Mouse (Mus musculus) embryo, embryonic 10.5 days (tissue): ENCODE measurements around the gene Il1rl1.
A peak's percentile ranks its signal among the peaks of the same experiment; 100 is the strongest.

Experiments
- DNase-seq: peaks from one replicate; pipeline ENCODE4 v3.0.0-alpha.2; 2015; ENCODE audit warnings: low spot score

Gene Il1rl1

DNA sequence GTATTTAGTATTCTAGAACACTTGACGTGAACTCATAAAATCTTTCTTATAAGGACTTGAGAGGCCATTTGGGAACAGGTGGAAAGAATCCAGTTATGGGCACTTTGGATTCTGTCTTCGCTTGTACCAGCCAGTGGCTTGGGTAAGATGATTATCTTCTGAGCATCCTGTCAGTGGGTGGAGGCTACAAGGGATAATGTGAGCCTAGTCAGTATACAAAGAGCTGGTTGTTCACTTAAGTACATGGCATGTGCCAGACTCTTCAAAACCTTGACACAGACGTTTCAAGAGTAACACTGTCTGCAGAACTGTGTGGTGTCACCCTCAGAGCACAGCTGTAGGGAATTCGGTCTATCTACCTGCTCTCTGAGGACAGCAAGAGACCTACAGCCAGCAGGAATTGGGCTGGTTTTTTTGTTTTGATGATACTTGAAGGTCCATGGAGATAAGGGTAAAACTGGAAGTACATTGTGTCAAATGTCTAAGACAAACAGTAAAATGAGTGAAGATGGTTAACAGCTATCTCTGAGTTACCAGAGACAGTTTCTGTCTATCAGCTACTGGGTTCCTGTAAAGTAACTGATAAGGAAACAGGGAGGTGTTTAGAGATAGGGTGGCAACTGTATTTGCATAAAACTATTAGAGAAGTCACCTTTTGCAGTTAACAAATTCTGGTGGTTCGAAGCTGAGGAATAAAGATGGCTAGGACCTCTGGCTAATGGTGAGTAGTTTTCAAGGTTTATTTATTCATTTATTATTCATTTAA, at the start of gene Il1rl1:
TSS of gene Il1rl1 (plus strand) at position 661 of the 766 bp plus-strand sequence.
- DNase-seq, result no peak

GRCm38 (mm10) chr1:40380111-40380510, 49.3 kb upstream of the Il1rl1 start:
- peak; percentile 72 for DNase-seq

DNA sequence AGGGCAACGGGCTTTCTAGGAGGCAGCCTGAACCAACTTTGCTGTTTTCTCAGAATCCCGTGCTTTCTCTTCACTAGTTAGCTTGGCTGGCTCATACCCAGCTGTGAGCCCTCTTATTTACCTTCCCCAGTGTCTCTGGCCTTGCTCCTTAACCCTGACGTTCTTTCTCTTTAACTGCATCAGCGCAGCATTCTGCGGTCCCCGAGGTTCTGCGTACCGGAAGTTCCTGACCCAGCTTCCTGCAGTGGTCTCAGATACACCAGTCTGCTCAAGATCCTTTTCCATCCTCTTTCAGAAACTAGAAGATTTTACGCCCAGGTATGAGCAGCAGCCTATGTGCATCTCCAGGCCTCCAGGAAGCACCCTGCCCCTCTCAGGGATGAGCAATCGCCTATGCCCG, 48.4 kb upstream of the Il1rl1 start:
- no peak for DNase-seq

DNA sequence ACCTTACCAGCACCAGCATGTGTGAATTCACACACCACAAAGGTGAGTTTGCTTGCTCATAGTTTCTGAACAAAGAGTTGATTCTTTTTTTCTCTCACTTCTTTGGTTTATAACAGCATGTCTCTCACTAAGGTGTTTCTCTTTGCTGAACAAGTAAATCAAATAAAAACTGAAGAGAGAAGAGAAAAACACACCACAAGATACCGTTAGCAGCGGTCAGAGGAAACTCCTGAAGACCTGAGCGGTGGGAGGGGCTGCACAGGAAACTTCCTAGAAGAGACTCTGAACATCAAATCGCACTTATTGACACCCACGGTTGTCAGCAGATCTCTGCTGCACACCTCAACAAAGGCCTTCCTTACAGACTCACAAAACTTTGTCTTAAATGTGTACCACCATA, 46.5 kb upstream of the Il1rl1 start:
- DNase-seq, result no peak

GRCm38 (mm10) chr1:40384931-40385545, 44.3 kb upstream of the Il1rl1 start:
- DNase-seq, result no peak

DNA sequence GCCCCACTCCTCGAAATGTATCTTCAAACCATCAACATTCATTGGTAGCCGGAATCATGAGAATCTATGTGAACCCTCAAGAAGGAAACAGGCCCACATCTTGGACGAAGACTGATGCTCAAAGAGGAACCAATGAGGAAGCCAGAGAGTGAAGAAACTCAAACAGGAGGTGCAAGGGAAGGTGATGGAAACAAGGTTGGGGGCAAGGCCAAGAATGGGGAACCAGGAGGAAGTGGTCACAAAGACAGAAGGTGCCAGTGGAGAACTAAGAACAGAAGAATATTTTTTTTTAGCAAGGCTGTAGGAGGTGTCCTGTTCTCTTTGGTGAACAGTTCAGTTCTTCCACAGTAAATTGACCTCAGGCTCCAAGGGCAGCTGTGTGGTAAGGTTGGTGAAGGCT, 38.0 kb upstream of the Il1rl1 start:
- no peak for DNase-seq

- DNase-seq, result no peak
Measured at GRCm38 (mm10) chr1:40392535-40392934, 36.8 kb upstream of the Il1rl1 start.

DNA sequence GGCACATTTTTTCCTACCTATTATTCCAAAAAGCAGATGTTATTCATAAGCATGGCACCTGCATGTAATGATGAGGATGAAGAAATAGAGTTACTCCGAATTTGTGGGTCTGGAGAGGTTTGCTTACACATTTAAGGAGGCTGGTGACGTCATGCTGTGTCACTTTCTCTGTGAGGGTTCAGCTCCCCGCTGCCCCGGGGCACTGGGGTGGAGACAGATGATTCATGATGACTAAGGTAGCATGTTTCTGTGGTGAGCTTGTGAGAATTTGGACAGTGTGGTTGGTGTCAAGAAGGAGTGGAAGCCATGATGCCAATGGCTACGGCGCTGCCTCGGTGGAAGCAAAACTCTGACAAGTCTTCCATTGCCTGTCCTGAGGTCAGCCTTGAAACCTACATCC, 36.2 kb upstream of the Il1rl1 start:
- DNase-seq, result no peak

DNA sequence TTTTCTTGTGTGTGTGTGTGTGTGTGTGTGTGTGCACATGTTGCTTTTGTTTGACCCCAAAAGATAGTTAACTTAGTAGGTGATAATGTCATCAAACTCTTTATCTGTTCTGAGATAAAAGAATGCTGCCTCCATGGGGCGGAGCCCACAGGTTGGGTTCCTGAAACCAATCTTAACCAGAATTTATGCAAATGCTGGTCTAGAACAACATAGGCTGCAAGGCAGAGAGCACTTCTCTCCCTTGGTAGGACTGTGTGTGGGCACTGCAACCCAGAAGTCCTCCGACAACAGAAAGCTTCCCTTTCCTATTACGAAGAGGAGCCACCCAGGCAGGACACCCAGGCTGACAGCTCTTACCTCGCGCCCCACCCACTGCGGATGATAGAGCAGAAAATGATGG, 29.7 kb upstream of the Il1rl1 start:
- no peak for DNase-seq

GRCm38 (mm10) chr1:40404682-40405081, 24.7 kb upstream of the Il1rl1 start:
- DNase-seq, result no peak

- DNase-seq, result no peak
Measured at GRCm38 (mm10) chr1:40409882-40410281, 19.5 kb upstream of the Il1rl1 start.

DNA sequence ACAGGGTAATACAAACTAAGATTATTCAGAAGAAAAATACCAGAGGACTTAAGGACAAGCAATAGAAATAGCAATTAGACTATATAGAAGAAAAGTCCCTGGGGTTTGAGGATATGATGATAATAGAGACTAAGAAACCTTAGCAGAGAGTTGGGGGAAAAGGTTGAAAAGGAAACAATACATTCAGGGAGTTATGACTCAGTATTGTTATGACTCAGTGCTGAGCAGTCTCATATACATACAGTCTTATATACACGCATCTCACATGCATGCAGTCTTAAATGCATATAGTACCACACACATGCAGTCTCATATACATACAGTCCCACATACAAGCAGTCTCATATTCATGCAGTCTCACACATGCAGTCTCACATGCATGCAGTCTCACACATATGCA, 16.3 kb upstream of the Il1rl1 start:
- no peak for DNase-seq

DNA sequence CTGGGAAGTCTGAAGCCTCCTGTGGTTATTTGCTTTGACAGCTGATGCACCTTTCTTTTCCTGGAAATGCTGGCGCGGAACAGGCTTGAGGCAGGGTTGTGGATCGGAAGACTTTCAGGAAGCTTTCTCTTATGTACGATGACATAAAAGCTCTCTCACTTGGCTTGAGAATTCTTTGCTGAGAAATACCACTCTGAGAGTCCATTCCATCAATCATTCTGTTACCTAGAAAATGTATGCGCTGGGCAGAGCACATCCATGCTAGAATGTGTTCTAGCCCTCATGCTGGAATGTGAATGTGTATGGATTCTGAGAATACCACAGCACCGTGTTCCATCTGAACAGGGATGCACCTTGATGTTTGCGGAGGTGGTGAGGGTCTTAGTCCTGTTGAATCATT, 15.1 kb upstream of the Il1rl1 start:
- no peak for DNase-seq

DNA sequence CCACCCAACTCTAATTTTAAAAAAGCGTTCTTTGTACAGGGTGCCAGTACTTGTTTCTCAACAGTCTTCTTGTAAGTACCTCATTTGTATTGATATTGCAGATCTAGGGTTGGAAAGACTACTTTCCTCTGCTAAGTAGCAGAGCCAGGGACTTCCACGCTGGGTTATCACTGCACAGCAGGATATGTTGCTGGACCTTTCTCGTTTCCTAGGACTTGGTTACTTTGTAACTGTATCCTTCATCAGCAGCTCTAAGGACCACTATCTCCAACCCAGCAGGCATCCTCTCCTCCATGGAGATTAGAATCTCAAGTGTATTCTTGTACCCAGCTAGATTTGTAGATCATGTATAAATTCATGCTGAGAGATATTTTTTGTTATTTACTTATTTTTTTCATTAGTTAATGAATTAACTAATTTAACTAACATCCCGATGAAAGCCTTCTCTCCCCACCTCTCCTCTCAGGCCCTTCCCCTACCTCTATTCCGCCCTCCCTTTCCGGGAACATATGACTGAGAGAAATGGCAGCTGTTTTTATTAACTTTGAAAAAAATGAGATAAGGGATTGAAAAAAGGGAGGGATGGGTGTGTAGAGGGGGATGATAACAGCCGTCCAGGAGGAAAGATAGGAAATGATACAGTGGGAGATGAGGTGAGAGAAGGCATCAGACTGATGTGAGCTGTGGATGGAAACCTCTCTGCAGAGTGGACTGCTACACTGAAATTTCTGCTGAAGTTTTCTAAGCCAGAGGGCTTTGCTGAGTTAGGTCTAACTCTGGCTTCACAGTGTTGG, 14.3 kb upstream of the Il1rl1 start:
- DNase-seq, result no peak

- no peak for DNase-seq
Measured at GRCm38 (mm10) chr1:40417034-40417433, 12.3 kb upstream of the Il1rl1 start.

DNA sequence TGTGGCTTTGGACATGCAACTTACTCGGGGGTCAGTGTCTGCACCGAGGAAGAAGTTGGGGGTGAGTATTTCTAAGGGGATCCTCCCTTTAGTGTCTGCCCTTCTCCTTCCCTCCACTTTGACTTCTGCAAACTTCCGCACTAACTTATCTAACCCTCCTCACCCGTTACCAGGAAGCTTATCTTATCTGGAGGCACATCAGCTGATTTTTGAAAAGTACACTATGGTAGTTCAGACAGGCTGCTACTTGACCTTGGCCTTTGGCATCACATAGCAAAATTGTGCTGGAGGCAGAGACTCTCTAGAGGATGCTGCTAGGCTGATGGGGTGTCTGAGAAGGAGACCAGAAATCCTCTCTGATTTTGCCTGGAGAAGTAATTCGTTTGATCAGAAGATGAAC, 10.9 kb upstream of the Il1rl1 start:
- peak; percentile 1 for DNase-seq

- no peak for DNase-seq
Measured at GRCm38 (mm10) chr1:40423892-40424291, 5.5 kb upstream of the Il1rl1 start.

- no peak for DNase-seq
Measured at GRCm38 (mm10) chr1:40427270-40427669, 2.1 kb upstream of the Il1rl1 start.

DNA sequence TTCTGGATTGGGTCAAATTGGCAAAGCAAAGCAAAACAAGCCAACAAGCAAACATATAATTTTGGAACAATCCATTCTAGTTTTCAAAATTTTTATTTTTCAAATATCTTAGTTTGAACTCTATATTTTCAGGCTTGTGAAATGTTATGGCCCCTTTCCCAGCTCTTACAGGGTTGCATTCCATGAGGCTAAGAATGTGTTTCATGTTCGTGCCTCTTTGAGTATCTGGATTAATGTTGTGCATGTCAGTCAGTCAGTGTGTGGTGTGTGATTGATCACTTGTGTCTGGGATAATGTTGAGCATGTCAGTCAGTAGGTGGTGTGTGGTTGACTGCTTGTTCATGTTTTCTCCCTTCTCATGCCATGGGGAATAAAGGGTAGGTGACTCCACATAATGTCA, 1.5 kb upstream of the Il1rl1 start:
- DNase-seq, result no peak

- DNase-seq, result no peak
Measured at GRCm38 (mm10) chr1:40430143-40430834, 919 bp downstream of the Il1rl1 start.

GRCm38 (mm10) chr1:40432169-40432568, 2.8 kb downstream of the Il1rl1 start:
- no peak for DNase-seq

- peak; percentile 27 for DNase-seq
Measured at GRCm38 (mm10) chr1:40435936-40436335, 6.6 kb downstream of the Il1rl1 start.
